Mouse (Mus musculus) layer of hippocampus, adult 9-11 months (tissue): ENCODE measurements around the gene Masp2.

Source experiments
- DNase-seq: peaks from one replicate; pipeline ENCODE4 v3.0.0; 2022

The Masp2 gene

DNA sequence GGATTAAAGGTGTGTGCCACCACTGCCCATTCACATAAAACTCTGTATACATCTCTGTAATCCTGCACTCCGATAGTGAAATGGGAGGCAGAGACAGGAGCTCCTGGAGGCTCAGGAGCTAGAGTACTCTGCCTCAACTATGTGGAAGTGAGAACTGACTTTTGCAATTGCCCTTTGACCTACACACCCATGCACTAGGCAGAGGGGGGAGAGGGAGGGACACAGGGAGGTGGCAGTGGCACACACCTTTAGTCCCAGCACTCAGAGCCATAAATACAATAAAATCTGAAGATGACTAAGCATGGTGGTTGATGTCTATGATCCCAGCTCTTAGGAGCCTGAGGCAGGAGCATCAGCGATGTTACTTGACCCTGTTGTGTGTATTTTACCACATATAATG is 37.1 kb downstream of the Masp2 start:
- DNase-seq, result no peak

DNA sequence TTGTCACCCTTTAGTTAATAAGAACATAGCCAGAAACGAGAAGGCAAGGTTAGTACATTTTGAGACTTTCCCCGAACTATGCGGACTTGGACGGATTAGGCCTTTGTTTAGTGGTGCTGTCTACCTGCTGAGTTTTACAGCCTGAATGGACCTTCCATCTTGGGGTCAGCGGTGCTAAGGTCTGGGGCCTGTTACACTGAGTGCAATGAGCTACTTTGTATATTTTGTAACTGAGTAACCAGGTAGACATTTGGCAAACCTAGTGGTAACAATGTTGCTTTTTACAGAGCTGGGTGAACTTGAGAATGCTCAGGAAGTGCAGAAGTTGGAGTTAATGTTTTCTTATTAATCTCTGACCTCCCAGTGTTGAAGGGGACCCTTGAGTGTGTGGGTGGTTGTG is 38.8 kb downstream of the Masp2 start:
- DNase-seq, result no peak

DNA sequence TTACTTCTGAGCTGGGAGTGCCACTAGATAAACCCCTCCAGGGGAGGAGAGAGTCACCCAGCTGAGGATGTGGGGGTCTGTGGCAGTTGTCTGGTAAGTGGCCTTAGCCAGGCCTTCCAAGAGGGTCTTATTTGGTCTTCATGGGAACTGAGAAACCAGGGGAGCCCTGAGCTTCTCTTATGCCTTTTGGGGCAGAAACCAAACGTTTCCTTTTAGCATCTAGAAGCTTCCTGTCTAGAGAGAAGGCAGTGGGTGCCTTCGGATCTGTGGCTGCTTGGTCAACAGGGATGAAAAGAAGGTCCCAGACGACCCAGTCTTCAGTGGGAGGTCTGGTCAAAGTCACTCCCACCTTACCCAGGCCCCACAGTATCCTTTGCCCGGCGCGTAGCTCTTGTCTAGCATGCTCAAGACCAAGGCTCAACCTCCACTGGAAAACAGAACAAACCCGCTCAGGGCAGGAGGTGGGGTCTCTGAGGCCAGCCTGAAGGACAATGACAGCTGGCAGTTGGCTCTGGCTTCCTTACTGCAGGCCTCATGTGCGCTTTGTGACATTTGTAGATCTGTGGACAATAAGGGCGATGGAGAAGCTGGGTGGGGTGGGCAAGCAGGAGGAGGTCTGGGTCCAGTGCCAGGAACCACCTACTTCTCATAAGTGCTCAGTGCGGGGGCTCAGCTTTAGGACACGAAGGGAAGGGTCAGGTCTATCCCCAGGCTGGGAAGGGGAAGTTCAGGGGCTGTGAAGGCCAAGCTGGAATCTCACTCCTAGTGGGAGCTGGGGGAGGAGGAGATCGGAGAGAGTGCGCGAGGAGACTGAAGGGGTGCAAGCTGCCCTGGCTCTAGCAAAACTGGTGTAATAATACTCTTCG is 41.2 kb downstream of the Masp2 start, which contains the start of gene Gm572:
Gene Gm572, plus strand, starts transcription at position 27 of the 866 bp plus-strand sequence.
- peak; percentile 32 for DNase-seq

DNA sequence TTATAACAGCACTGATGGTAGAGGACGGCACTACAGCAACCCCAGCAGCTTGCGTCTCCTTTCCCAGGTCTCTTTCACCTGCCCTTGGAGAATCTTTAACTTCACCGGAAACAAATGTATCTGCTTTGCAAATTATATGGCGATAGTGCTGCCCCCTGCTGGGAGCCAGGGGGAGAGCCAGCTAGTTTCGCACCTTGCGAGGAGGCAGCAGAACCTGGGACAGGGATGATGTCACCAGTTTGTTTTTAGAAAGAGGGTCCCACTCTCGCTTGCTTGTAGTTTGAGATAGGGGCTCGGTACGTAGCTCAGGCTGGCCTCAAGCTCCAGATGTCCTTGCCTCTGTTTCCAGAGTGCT is 41.8 kb downstream of the Masp2 start:
- DNase-seq, result no peak

DNA sequence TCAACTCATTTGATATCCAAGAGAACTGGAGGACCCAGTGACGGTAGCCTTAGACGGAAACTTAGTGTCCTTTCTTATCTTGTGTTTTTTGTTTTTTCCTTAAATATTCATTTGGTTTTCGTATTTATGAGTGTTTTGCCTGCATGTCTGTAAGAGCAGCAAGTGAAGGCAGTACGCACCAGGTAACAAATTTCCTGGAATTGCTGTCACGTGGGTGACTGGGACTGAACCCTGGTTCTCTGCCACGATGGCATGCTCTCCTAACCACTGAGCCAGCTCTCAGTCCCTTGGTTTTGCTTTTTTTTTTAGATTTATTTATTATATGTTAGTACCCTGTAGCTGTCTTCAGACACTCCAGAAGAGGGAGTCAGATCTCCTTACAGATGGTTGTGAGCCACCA is 42.6 kb downstream of the Masp2 start:
- no peak for DNase-seq

DNA sequence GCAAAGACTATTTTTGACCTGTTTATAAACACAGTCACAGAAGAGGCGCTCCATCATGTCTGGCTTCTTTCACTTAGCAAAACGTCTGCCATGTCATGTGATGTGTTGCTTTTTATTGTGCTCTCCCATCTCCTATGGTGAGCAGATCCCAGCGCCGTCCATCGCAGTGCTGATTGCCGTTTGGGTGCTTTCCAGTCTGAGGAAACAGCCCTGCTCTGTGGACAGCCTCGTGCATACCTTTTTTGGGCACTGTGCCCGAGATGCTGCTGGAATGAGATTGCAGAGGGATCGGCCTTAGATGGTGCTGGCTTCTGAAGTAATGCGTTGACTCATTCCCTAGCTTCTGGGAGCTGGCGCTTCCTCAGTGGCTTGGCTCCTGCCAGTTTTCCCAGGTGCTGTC is 44.3 kb downstream of the Masp2 start:
- DNase-seq, result peak; percentile 30

DNA sequence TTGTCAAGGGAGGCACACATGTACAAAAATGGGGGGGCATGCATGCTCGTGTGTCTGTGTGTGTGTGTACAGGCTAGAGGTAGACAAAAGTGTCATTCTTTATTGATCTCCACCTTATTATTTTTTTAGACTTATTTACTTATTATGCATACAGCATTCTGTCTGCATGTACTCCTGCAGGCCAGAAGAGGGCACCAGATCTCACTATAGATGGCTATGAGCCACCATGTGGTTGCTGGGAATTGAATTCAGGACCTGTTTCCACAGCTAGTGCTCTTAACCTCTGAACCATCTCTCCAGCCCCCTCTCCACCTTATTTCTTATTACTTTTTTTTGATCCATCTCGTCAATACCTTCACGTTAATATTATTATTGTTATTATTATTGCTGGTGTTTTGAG is 47.0 kb downstream of the Masp2 start:
- no peak for DNase-seq

DNA sequence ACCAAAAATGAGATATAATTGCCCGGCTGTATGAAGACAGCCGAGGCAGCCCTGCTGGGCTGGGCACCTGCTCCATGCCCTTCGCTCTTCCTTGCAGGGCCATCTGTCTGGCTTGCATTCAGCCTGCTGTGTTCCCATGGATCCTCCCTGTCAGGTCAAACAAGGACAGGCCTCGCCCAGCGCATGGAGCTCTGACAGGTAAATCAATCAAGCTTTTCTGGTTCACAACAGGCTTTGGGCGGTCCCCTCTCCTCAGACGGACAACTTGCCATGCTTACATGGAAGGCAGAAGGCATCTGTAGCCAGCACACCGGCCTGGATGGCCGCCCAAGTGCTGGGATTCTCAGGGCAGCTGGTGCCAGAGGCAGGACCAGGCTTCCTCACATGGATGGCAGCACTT is 48.7 kb downstream of the Masp2 start:
- DNase-seq, result no peak

DNA sequence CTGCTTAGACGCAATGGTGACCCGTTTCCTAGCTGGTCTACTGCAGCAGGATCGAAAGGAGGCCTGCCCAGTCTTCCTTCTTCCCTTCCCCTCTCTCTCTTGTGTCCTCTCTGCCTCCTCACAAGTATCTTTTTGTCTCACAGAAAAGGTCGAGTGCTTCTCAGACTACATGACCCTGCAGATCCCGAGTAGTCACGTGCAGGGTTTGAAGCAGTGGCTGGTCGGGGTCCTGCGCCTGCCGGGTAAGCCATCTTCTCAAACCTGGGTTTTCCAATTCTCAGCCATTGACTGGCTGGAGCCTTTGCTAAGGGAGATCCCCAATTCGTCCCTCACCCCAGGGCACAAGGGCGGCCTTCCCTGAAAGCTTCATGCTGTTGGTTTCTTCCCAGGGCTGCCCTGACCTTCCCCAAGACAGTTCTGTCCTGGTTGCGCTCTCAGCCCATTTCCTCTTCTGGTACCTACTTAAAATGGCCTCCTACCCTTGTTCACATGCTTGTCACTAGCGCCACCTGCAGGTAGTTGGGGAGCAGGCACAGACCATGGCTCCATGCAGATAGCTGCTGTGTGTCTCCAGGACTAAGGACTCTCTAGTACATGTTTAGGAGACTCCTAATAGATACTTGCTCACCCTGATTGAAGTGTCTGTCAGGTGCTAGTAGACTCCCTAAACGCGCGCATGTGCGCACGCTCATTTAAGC is 52.5 kb downstream of the Masp2 start:
- DNase-seq, result peak; percentile 32

DNA sequence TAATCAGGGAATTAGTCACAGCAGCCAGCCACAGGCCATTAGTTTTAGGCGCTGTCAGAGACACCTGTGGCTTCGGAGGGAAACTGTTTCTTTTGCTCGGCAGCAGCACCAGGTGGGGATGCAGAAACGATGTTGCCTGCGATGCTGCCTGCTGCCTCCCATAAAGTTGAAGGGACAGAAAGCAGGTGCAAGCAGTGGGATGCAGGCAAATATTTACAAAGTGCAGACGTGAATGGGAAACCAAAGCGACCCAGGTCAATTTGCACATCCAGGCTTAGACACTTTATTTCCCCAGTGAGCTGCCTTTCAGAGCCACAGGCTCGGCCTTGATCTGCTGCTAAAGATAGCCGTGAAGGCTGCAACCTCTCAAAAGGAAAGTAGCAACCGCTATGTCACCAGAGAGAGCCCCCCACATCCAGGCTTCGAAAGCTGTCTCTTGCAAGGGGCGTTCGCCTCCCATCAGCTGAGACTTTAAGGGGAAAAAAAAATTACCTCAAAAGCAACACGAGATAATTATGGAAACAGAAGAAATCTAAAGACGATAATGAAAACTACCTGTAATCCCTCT is 54.4 kb downstream of the Masp2 start:
- DNase-seq, result no peak

DNA sequence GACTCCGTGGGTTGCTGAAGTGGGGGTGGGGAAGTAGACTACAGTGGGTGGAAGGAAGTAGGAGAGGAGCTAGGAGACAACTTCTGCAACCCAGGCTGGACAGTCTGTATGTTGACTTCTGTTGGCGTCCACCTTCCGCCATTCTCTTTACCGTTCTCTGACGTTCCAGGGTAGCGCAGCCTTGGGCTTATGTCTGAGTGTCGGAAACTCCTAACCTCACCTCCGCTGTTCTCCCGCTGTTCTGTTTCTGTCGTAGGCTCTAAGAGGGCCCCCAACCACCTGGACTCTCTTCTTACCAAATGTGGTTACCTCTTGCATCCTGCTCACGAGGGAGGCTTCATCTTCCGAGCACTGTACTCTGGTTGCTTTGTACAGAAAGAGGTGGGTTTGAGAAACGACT is 55.4 kb downstream of the Masp2 start:
- DNase-seq, result no peak

DNA sequence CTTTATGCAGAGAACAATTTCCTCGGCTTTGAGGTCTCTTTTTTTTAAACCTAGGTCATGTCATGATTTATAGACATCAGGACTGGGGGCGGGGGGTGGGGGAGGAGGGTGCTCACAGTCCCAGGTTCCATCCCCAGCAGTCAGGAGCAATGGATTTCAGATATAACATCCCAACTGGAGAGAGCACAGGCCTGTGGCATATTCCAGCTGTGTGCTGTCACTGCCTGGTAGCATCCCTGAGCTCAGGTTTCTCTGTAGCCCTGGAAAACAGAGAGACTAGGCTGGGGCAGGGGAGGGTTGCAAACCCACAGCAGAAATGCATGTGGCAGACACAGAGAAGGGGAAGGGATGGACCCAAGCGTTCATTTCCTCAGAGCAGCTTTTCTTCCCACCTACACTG is 57.8 kb downstream of the Masp2 start:
- DNase-seq, result no peak

DNA sequence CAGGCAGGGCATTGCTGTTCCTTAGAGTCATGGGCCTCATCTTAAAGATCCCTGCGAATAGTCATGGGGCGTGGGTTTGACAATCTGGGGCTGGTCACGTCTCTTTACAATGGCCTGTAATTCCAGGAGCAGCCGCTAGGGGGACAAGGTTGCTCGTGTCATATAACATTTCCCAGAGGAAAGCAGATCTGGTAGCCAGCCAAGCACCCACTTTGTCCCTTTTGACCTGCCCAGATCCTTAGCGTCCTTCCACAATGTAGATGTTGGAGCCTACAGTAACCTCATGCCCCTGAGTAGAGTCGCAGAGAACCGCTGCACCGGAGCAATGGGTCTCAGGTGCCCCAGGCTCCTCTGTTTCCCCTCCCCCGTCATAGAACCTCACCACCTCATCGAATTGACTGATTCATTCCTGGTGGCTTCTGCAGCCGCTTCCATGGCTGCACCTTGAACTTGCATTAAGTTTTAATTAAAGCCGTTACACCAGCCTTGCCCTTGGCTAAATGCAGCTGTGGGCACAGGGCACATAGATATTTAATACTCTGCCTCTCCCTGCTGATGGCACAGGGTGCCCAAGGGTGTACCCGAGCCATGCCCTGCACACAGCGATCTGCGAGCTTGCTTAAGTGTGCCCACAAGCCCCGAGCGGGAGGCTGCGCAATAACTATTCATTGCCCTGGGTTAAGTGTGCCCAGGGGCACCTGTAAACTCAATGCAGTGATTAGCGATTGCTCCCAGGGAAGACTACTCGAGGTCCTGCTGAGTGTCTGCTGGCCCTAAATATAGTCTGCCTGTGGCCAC is 60.0 kb downstream of the Masp2 start:
- DNase-seq, result peak; percentile 34

DNA sequence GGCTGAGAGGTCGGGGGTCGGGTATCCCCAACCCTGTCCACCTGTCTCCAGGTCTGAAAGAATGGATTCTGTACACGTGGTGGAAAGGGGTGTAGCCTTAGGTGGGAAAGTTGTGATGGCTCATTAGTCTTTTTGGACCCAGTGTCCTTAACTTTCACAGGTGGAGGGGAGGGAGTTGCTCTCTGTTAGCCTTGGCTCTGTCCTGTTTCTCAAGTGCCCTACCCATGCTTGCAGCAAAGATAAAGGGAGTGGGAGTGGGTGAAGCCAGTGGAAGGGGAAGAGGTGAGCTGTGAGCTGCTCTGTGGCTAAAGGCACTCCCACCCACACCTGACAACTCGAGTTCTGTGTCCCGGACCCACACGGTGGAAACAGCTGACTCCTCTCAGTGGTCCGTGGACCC is 61.0 kb downstream of the Masp2 start:
- DNase-seq, result no peak

DNA sequence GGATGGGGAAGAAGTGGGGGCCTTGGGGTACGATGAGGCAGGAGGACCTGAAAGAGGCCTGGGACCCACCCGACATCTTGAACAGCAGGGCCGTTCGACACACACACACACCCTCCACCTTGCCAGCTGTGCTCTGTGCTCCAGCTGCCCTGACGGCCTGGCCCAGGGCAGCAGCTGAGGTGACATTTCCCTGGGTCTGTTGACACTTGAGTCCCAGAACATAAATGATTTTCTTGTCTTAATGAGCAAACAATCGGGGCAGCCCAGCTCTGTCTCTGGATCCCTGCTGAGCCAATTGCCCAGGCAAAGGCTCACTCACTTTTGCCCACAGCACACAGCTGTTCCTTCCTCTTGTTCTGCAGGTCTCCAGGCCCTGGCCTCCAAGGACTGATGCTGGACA is 61.7 kb downstream of the Masp2 start:
- no peak for DNase-seq
